Mouse (Mus musculus) embryo, embryonic 10.5 days (tissue): ENCODE measurements around the gene Clrn1.
"Not testable (repeated sequence)": the region's sequence is repeated elsewhere in the genome, so short reads cannot be mapped to it uniquely, and the experiment has no call there.

Experiments used
- DNase-seq: peaks from one replicate; pipeline ENCODE4 v3.0.0-alpha.2; 2015; ENCODE audit warnings: low spot score

The Clrn1 gene

DNA sequence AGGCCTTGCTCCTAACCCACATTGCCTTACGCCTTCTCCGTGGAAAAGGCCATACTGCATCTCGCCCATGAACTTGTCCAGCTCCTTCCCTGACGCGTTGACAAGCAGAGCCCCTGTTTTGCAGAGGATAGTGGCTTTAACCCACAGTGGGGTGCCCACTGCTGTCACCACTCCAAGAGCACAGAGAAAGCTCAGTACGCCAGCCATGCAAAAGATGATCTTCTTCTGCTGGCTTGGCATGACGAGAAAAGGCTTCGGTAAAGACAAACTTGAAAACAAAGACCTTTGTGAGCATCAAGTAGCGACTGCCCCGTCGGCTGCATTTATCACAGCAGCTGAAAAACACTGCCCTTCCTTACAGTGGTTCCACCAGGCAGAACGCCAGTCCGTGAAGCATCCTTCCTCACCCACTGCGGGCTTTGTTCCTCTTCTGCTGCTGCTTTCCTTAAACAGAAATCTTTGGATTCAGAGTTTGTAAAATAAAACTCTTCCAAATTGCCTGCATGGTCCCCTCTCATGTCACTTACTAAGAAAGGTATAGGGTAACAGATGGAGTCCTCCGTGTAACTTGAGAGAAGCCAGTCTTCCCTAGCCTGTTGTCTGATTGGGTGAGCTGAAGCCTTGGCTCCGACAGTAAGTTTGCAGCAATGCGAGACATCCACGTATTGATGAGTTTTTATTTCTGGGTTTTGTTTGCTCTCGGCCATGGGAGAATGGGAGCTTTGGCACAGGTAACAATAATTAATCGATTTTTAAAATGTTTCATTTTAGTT lies at the start of gene Clrn1:
Gene Clrn1, minus strand, starts transcription at position 540 of the 773 bp plus-strand sequence.
- no peak for DNase-seq

GRCm38 (mm10) chr3:58924027-58924426 lies 38.9 kb upstream of the Clrn1 start:
- no peak for DNase-seq

- no peak for DNase-seq
Observed at GRCm38 (mm10) chr3:58923140-58923539, 38.0 kb upstream of the Clrn1 start.

- DNase-seq = no peak
Observed at GRCm38 (mm10) chr3:58922636-58923035, 37.5 kb upstream of the Clrn1 start.

GRCm38 (mm10) chr3:58921316-58921715 lies 36.2 kb upstream of the Clrn1 start:
- DNase-seq = no peak

DNA sequence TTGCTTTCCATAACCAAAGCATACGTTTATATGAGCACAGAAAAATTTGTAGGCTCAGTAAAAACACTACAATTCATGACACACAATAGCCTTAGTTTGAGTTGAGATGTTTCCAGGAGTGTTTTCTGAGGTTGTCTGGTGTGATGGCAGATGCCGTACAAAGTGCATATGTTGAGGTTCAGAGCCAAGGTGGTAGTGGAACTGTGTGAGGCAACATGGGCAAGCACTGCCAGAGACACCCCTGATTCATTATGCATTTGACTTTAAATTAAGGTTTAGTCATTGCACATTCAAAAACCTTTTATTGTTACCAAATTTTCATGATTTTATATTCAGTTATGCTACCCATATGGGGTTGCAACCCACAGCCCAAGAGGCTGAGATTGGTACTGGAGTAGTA lies 19.5 kb upstream of the Clrn1 start:
- no peak for DNase-seq

- DNase-seq = no peak
Observed at GRCm38 (mm10) chr3:58902051-58902758, 17.1 kb upstream of the Clrn1 start.

DNA sequence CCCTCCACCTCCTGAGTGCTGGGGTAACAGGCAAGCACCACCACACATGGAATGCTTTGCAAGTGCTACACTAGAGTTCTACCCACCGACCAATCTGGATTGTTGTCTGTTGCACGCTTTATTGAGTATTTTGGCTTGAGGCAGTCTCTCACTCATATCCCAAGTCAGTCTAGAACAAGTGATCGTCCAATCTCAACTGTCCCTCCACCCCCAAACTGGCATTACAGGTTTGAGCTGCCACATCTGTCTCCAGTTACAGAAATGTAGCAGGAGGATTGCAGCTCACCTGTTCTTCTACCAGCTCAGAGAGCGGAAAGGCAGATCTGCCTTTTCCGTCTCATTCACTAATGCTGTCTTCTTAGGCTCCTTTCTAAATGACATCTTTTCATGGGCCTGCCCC lies 10.0 kb upstream of the Clrn1 start:
- DNase-seq = no peak

- no peak for DNase-seq
Observed at GRCm38 (mm10) chr3:58894529-58894928, 9.4 kb upstream of the Clrn1 start.

DNA sequence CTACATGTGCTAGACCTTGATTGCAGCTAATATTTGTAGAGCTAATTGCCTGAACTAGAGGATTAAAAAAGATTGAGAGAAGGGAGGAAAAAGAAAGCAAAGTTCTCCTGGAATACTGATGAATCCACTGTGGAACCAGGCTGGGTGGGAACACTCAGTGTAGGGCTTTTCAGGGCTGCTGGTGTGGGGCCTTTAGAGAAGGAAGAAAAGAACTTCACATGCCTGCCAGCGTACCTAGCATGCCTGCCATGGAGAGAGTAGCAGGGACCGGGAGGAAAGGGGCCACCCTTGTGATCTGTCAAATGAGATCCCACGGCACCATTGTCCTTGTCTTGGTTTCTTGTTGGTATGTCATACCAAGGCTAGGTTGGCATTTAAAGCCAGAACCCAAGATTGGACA lies 4.5 kb upstream of the Clrn1 start:
- DNase-seq = no peak

GRCm38 (mm10) chr3:58888131-58888715 lies 3.1 kb upstream of the Clrn1 start:
- no peak for DNase-seq

- no peak for DNase-seq
Observed at GRCm38 (mm10) chr3:58887719-58888118, 2.6 kb upstream of the Clrn1 start.

DNA sequence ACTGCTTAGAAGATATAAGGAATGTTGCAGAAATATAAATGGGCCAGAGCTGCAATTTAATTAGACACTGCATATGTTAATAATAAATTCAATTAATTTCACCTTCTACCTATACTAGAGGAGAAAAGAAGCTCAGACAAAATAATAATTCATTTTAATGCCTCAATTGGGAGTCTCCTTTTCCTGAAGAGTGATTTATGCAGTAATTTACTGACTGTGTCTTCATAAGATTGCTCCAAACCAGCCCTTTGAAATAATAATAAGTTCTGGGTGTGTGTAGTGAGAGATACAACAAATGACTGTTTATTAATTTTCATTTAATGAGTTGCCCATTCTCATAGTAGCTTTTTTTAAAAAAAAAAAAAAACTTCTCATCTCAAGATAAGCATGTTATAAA lies 1.6 kb downstream of the Clrn1 start:
- no peak for DNase-seq

- peak; percentile 45 for DNase-seq
Observed at GRCm38 (mm10) chr3:58882878-58883510, 2.1 kb downstream of the Clrn1 start.

DNA sequence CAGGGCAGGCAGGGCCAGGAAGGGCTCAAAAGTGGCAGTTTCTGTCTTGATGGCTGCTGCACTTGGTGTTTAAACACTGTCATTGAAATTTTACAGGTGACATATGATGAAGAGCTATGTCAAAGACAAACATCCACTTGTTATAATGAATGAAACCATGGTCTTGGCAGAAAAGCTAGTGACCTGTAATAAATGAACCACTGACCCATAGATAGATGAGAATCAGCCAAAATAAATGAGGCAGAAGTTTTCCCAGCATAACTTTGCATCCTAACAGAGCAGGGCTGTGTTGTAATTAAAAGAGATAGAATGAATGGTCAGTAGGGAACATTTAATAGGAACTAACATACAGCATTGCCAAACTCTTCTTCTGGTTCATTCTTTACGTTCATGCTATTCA lies 4.1 kb downstream of the Clrn1 start:
- DNase-seq = peak; percentile 47

DNA sequence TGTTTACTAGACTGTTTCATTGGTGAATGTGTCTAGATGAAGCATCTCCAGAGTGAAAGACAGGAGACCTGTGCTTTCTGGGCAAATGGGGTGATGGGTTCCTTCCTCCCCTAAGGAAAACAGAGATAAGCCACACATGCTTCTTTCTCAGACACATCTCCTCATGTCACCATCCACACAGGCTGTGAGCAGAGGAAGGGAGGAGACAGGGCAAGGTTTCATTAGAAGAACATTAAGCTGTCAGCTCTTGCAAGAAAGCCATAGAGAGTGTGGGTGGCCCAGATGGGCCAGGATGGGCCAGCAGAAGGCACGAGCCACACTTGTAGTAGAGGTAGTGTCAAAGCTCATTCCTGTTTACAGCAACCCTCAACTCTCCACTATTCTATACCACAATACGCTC lies 5.0 kb downstream of the Clrn1 start:
- no peak for DNase-seq

GRCm38 (mm10) chr3:58871882-58872281 lies 13.3 kb downstream of the Clrn1 start:
- not testable (repeated sequence) for DNase-seq

DNA sequence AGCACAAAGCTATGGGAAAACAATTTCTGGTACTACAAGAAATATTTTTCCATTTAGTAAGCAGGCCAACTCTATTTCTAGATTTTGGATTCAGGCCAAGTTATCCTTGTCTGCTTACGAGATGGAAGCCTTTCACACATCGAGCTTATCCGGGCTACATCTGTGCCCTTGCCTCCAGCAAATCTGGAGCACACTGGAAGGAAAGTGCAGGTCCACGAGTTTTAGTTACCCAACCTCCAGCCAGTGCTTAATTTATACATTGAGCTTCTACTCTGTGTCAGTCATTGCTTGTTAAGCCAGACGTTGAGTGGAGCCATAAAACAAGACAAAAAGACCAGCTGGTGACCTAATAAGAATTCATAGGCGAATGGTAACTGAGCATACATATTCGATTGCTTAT lies 19.4 kb downstream of the Clrn1 start:
- no peak for DNase-seq

GRCm38 (mm10) chr3:58862976-58863375 lies 22.2 kb downstream of the Clrn1 start:
- DNase-seq = no peak

GRCm38 (mm10) chr3:58843415-58843814 lies 41.7 kb downstream of the Clrn1 start:
- peak; percentile 46 for DNase-seq

DNA sequence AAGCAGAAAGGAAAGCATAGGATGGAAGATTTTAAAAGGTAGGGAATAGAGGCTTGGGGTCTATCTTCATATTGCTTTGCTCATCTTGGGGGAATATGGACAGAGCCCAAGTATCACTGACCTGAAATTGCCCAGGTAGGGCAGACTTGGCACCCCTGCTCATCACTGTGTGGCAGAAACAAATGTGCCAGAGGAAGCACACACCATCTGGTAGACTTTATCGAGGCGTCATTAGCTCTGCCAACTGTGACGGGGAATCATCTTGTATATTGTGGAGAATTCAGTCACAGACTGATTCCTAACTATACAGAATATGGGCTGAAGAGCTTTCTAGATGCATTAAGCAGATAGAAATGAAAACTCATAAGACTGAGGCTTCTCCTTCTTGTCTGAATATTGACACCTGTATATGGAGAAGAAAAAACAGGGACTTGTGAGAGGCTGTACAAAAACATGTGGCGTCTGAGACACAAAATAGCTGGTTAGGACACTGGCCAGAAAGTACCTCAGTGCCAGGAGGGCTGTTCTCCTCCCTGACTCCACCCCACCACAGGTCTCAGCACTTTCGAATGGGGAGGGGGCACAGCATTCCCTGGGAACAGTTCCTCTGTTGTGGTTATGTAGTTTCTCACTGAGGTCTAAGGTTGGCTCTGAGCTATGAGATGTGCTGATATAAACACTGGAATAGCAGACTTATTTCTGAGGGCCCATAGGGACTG lies 51.5 kb downstream of the Clrn1 start:
- DNase-seq = no peak

GRCm38 (mm10) chr3:58832888-58833287 lies 52.3 kb downstream of the Clrn1 start:
- DNase-seq = no peak
